Mouse (Mus musculus) heart, embryonic 11.5 days (tissue): ENCODE measurements around the gene Igbp1. TPM values are rescaled to one million over a fixed set of nuclear protein-coding genes. Genes with fewer than 3 reads are reported as not detected.

Source experiments
- ATAC-seq: fragments of 200-750 bp; cut with Nextera tagmentation; replicated peaks from 2 replicates; pipeline ENCODE4 v1.8.0; 2017; ENCODE audit warnings: moderate library complexity; ENCODE audit not compliant: insufficient number of reproducible peaks, low FRiP score, low TSS enrichment
- H3K27ac ChIP-seq: fragments of 300-500 bp; sonication (generic); 2 replicates; pipeline ENCODE4 v1.5.1; 2014; ENCODE audit warnings: mild to moderate bottlenecking, low read depth, low read length
- H3K27me3 ChIP-seq: fragments of 300-500 bp; sonication (generic); 2 replicates; pipeline ENCODE4 v1.6.1; 2014; ENCODE audit warnings: mild to moderate bottlenecking, low read length, mixed read lengths; ENCODE audit not compliant: control insufficient read depth, insufficient read depth
- H3K36me3 ChIP-seq: fragments of 300-500 bp; sonication (generic); 2 replicates; pipeline ENCODE4 v1.6.1; 2014; ENCODE audit warnings: mild to moderate bottlenecking, low read length, moderate library complexity, mixed read lengths; ENCODE audit not compliant: control insufficient read depth, insufficient read depth
- H3K4me1 ChIP-seq: fragments of 300-500 bp; sonication (generic); 2 replicates; pipeline ENCODE4 v1.6.1; 2014; ENCODE audit warnings: low read length; ENCODE audit not compliant: control insufficient read depth, insufficient read depth
- H3K4me2 ChIP-seq: fragments of 300-500 bp; sonication (generic); 2 replicates; pipeline ENCODE4 v1.6.1; 2014; ENCODE audit warnings: mild to moderate bottlenecking, moderate library complexity
- H3K4me3 ChIP-seq: fragments of 300-500 bp; sonication (generic); 2 replicates; pipeline ENCODE4 v1.5.1; 2014; ENCODE audit warnings: low read depth, low read length
- H3K9ac ChIP-seq: fragments of 300-500 bp; sonication (generic); 2 replicates; pipeline ENCODE4 v1.6.1; 2014; ENCODE audit warnings: mild to moderate bottlenecking, low read depth, low read length, moderate library complexity
- H3K9me3 ChIP-seq: fragments of 300-500 bp; sonication (generic); replicated peaks from 2 replicates; pipeline ENCODE4 v1.6.1; 2016; ENCODE audit warnings: low read length; ENCODE audit not compliant: control insufficient read depth
- WGBS: fragments of 180-500 bp; shearing (Covaris S2); extraction: QIAGEN DNeasy Blood & Tissue Kit; methylation state at CpG from one replicate; pipeline ENCODE4 v1.1.7; 2014; ENCODE audit not compliant: insufficient replicate concordance; 5-methylcytosine and 5-hydroxymethylcytosine counted together
- polyA plus RNA-seq: library from polyadenylated mRNA; unstranded; fragments of >200 nt; fragmentation: Nextera tagmentation; extraction: Ambion mirVana; gene quantifications from 2 replicates; pipeline ENCODE4 v1.2.1, GENCODE M21; 2014

Igbp1 gene
- polyA plus RNA-seq = 30.1 and 31.1 TPM in 2 replicates

DNA sequence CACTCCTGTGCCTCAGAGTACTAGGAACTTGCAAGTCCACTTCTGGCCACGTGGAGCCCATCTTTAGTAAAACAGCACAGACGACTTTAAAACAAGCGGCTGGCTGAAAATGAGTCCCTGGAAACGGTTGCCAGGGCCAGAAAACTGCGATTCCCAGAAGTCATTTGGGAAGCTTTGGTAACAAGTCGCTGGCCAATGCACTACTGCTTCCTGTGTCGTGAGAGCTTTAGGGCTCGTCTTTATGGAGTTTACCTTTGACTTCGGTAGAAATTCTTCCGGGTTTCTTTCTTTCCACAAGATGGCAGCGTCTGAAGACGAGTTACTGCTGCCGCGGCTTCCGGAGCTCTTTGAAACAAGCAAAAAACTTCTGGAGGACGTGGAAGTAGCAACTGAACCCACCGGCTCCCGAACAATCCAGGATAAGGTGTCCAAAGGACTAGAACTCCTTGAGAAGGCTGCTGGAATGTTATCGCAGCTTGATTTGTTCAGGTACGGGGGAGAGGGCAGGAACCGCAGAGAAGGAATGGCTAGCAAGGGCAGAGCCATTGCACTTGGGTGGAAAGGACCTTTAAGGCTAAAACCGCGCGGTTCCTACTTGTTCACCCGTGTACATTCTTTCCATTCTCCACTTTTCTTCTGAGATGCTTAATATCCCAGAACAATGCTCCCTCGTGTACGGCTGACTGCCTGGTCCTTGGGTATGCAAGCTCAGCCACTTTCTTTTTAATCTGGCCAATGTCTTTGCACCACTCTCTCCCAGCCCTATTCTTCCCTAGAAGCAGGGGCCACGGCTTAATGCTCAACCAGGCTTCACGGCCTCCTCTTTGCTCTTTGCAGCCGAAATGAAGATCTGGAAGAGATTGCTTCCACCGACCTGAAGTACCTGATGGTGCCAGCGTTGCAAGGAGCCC is at the start of gene Igbp1:
TSS of gene Igbp1 (plus strand) at position 224 of the 911 bp plus-strand sequence.
- Histone ChIP-seq H3K9me3 (no peaks in the 10 kb centered on the region), H3K4me1 (no peaks in the 10 kb centered on the region), H3K27me3 (peaks cover 3% of the 10 kb centered on the region; the same call in 1 of the 2 replicates), H3K4me2 (peak within 1 kb of the TSS; percentile 65), H3K9ac (peak within 1 kb of the TSS; percentile 74), H3K36me3 (no peaks in the 10 kb centered on the region), H3K27ac (peak within 1 kb of the TSS; percentile 54), H3K4me3 (peak within 1 kb of the TSS; percentile 59)
- WGBS = 16% methylated on average over 32 of the region's 32 CpGs
- peak; percentile 86 for ATAC-seq

GRCm38 (mm10) chrX:100468047-100468446 is 26.0 kb upstream of the Igbp1 start:
- Histone ChIP-seq H3K4me2 (no peak overlapping the region), H3K27me3 (0 out of 2 replicates have a peak, but pooled peaks cover 7% of the 10 kb centered on the region), H3K4me3 (no peak overlapping the region), H3K9me3 (no peaks in the 10 kb centered on the region), H3K36me3 (no peaks in the 10 kb centered on the region), H3K9ac (no peak overlapping the region), H3K4me1 (no peaks in the 10 kb centered on the region), H3K27ac (no peak overlapping the region)
- no peak for ATAC-seq
- WGBS = 60% methylated on average over 4 of the region's 4 CpGs

- Histone ChIP-seq H3K4me2 (no peak overlapping the region), H3K9ac (no peak overlapping the region), H3K27me3 (0 out of 2 replicates have a peak, but pooled peaks cover 7% of the 10 kb centered on the region), H3K4me1 (no peaks in the 10 kb centered on the region), H3K27ac (no peak overlapping the region), H3K4me3 (no peak overlapping the region), H3K9me3 (no peaks in the 10 kb centered on the region), H3K36me3 (no peaks in the 10 kb centered on the region)
- WGBS = 76% methylated on average over 3 of the region's 3 CpGs
- ATAC-seq = no peak
Observed at GRCm38 (mm10) chrX:100470126-100470525, 24.0 kb upstream of the Igbp1 start.

DNA sequence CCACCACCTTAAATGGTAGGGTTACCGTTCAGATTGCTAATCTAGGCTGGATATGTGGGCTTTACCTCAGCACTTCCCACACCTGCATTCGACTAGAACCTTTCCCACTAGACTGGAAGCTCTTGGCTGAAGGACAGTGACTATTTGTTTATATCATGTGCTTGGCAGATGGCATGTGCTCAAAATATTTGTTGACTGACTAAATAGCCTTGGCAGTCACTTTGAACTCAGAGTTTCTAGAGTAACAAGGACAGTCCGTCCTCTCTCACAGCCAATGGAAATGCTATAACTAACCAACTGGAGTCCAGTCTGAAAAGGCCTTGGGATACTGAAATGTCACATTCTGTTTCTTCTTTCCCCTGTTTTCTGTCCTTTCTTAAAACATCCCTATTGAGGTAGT is 22.6 kb upstream of the Igbp1 start:
- H3K4me3 ChIP-seq = no peak overlapping the region
- no peaks in the 10 kb centered on the region for H3K4me1 ChIP-seq
- H3K9ac ChIP-seq = no peak overlapping the region
- H3K27me3 ChIP-seq = 0 out of 2 replicates have a peak, but pooled peaks cover 7% of the 10 kb centered on the region
- no peak for ATAC-seq
- no peaks in the 10 kb centered on the region for H3K36me3 ChIP-seq
- no peak overlapping the region for H3K4me2 ChIP-seq
- no peak overlapping the region for H3K27ac ChIP-seq
- H3K9me3 ChIP-seq = no peaks in the 10 kb centered on the region
- WGBS = 83% methylated on average over 3 of the region's 3 CpGs

DNA sequence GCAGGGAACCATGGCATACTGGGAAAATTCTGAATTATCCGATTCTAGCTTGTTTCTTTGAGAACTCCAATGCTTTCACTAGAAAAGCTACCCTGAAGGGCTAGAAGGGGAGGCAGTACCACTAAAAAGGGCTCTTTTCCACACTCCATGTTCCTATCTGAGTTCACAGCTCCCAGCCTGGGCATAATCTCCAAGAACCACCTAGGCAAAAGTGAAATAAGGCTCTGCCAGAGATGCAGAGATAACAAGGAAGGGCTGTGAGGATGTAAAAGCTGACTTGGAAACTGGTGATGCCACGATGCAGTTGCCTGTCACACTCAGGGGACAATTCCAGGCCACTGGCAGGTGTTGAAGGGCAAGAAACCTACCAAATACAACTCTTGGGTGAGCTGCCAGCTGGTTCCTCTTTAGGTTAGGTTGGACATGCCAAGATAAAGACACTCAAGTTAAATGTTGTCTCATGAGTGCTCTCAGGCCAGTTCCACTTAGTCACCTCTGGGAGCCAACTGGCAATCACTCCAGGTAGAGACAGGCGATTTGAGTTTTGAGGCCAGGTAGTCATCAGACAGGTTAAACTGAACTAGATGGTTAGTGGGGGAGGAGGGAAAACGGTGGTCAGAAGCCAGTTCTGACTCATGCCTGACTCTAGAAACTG is 18.4 kb upstream of the Igbp1 start:
- H3K4me2 ChIP-seq = no peak overlapping the region
- 0 out of 2 replicates have a peak, but pooled peaks cover 3% of the 10 kb centered on the region for H3K27me3 ChIP-seq
- H3K36me3 ChIP-seq = no peaks in the 10 kb centered on the region
- H3K9me3 ChIP-seq = no peaks in the 10 kb centered on the region
- H3K4me3 ChIP-seq = no peak overlapping the region
- no peaks in the 10 kb centered on the region for H3K4me1 ChIP-seq
- 55% methylated on average over 4 of the region's 4 CpGs for WGBS
- ATAC-seq = no peak
- no peak overlapping the region for H3K9ac ChIP-seq
- H3K27ac ChIP-seq = no peak overlapping the region

GRCm38 (mm10) chrX:100480317-100480716 is 13.8 kb upstream of the Igbp1 start:
- no peak overlapping the region for H3K4me2 ChIP-seq
- no peak for ATAC-seq
- H3K27me3 ChIP-seq = no peaks in the 10 kb centered on the region
- no peak overlapping the region for H3K9ac ChIP-seq
- H3K36me3 ChIP-seq = no peaks in the 10 kb centered on the region
- H3K4me1 ChIP-seq = no peaks in the 10 kb centered on the region
- 35% methylated on average over 3 of the region's 3 CpGs for WGBS
- H3K4me3 ChIP-seq = no peak overlapping the region
- no peak overlapping the region for H3K27ac ChIP-seq
- no peaks in the 10 kb centered on the region for H3K9me3 ChIP-seq

DNA sequence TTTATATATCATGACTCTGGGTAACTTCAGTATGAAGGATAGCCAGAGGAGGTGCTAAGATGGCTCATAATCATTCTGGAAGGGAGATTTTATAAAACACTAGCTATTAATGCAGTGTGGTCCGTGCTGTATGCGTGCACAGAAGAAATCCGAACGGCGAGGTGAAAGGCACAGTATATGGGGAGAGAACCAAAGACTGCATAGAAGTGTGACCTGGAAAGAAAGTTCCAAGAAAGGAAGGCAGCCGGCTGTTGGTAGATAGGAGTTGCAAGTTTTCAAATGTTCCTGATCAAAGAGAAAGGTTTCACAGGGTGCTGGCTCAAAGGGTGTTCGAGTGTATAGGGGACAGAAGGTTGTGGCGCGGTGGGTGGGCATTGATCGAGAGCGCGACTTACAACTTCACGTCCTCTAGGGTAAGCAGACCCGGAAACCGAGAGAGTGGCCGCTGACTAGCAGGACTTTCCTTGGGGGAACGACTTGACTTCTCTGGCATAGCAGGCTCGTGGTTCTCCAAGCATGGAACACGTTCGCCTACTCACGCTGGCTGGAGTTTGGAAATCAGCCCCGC is 507 bp upstream of the Igbp1 start:
- 15% methylated on average over 22 of the region's 22 CpGs for WGBS
- H3K27me3 ChIP-seq = peaks cover 3% of the 10 kb centered on the region; the same call in 1 of the 2 replicates
- no peak overlapping the region for H3K27ac ChIP-seq
- H3K4me3 ChIP-seq = peak overlapping the region; percentile 59
- H3K4me2 ChIP-seq = peak overlapping the region; percentile 44
- ATAC-seq = peak; percentile 57
- no peaks in the 10 kb centered on the region for H3K36me3 ChIP-seq
- no peaks in the 10 kb centered on the region for H3K9me3 ChIP-seq
- H3K9ac ChIP-seq = no peak overlapping the region
- no peaks in the 10 kb centered on the region for H3K4me1 ChIP-seq

DNA sequence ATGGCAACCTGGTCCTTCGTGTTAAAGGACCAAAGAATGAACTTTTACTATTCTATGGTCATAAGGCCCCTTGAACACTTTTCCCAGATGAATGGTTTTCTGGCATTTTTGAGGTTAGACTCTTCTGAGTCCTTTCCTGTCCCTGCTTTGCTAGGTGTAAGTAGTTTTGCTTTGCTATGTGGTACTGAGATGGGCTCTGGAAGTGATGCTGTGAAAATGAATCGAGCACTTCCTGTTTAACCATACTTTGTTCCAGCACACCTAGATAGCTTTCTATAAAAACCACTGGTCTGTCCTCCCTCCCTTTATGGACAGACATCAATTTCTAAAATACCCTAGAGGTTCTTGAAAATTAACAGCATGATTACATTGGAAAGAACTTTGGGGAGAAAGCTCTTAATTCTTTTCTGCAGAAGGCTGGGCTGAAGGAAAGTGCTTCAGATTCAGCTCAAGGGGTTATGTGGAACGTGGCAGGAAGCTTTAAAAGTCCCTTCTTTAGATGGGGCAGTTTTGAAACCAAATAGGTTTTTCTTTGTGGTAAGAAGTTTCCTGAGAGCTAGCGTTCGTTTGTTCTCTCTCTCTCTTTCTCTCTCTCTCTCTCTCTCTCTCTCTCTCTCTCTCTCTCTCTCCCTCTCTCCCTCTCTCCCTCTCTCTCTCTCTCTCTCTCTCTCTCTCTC is 10.2 kb downstream of the Igbp1 start:
- no peak overlapping the region for H3K4me2 ChIP-seq

More for the DNA sequence above, 10.2 kb downstream of the Igbp1 start:
- Histone ChIP-seq H3K9me3 (no peaks in the 10 kb centered on the region), H3K9ac (no peak overlapping the region), H3K4me3 (no peak overlapping the region), H3K4me1 (no peaks in the 10 kb centered on the region), H3K27ac (no peak overlapping the region), H3K36me3 (no peaks in the 10 kb centered on the region), H3K27me3 (no peaks in the 10 kb centered on the region)
- ATAC-seq = no peak
- 79% methylated on average over 5 of the region's 5 CpGs for WGBS
